Mouse (Mus musculus) neural tube, embryonic 11.5 days (tissue): ENCODE measurements around the gene Gm9803. TPM values are rescaled to one million over a fixed set of nuclear protein-coding genes. Genes with fewer than 3 reads are reported as not detected.

Experiments
- ATAC-seq: fragments of 200-750 bp; cut with Nextera tagmentation; 2 replicates; pipeline ENCODE4 v1.8.0; 2017; ENCODE audit warnings: moderate number of reproducible peaks, mild to moderate bottlenecking, moderate TSS enrichment, moderate library complexity; ENCODE audit not compliant: insufficient read depth, low FRiP score, low TSS enrichment
- DNase-seq: peaks from one replicate; pipeline ENCODE4 v3.0.0-alpha.2; 2015; ENCODE audit warnings: low spot score
- H3K27ac ChIP-seq: fragments of 300-500 bp; sonication (generic); 2 replicates; pipeline ENCODE4 v1.5.1; 2014; ENCODE audit warnings: low read depth, mild to moderate bottlenecking, low read length
- H3K27me3 ChIP-seq: fragments of 300-500 bp; sonication (generic); 2 replicates; pipeline ENCODE4 v1.6.1; 2014; ENCODE audit warnings: mild to moderate bottlenecking, low read length, mixed read lengths; ENCODE audit not compliant: control insufficient read depth, insufficient read depth
- H3K36me3 ChIP-seq: fragments of 300-500 bp; sonication (generic); 2 replicates; pipeline ENCODE4 v1.6.1; 2014; ENCODE audit warnings: mild to moderate bottlenecking, low read length, moderate library complexity, mixed read lengths; ENCODE audit not compliant: control insufficient read depth, insufficient read depth
- H3K4me1 ChIP-seq: fragments of 300-500 bp; sonication (generic); 2 replicates; pipeline ENCODE4 v1.6.1; 2014; ENCODE audit warnings: low read length, mixed read lengths; ENCODE audit not compliant: control insufficient read depth, insufficient read depth
- H3K4me2 ChIP-seq: fragments of 300-500 bp; sonication (generic); 2 replicates; pipeline ENCODE4 v1.6.1; 2014; ENCODE audit warnings: low read depth, mild to moderate bottlenecking, moderate library complexity
- H3K4me3 ChIP-seq: fragments of 300-500 bp; sonication (generic); 2 replicates; pipeline ENCODE4 v1.5.1; 2014; ENCODE audit warnings: low read depth, low read length
- H3K9ac ChIP-seq: fragments of 300-500 bp; sonication (generic); 2 replicates; pipeline ENCODE4 v1.6.1; 2014; ENCODE audit warnings: mild to moderate bottlenecking, low read length
- H3K9me3 ChIP-seq: fragments of 300-500 bp; sonication (generic); 2 replicates; pipeline ENCODE4 v1.6.1; 2016; ENCODE audit warnings: low read length; ENCODE audit not compliant: control insufficient read depth
- WGBS: fragments of 180-500 bp; shearing (Covaris S2); extraction: QIAGEN DNeasy Blood & Tissue Kit; methylation state at CpG from one replicate; pipeline ENCODE4 v1.1.7; 2014; 5-methylcytosine and 5-hydroxymethylcytosine counted together
- polyA plus RNA-seq: library from polyadenylated mRNA; unstranded; fragments of >200 nt; fragmentation: Nextera tagmentation; extraction: Ambion mirVana; gene quantifications from 2 replicates; pipeline ENCODE4 v1.2.1, GENCODE M21; 2014

Gm9803 gene
- polyA plus RNA-seq, 1 experiment from 2014 or later: 12.9 TPM

DNA sequence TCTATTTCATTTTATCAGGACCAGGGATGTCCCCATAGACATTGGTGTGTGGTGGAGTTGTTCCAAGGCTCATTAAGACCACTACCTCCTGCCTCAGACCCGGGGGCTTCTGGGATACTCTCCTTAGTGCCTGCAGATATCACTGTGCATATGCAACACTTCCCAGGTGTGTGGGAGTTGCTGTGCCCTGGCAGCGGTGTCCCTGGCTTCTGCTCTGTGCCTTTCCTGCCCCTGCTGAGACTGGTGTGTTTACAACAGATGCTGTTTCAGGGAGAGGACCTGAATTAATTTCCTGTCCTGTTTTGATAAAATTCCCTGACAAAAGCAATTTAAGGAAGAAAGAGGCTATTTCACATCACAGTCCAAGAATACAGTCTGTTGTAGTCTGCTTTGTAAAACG, 27.0 kb downstream of the Gm9803 start:
- Histone ChIP-seq H3K4me1 (no peaks in the 10 kb centered on the region), H3K27me3 (no peaks in the 10 kb centered on the region), H3K4me3 (no peak overlapping the region), H3K9ac (no peak overlapping the region), H3K9me3 (no peaks in the 10 kb centered on the region), H3K36me3 (no peaks in the 10 kb centered on the region), H3K4me2 (no peak overlapping the region), H3K27ac (no peak overlapping the region)
- WGBS: 28% methylated on average over 3 of the region's 3 CpGs
- no peak for DNase-seq
- ATAC-seq: no peak

DNA sequence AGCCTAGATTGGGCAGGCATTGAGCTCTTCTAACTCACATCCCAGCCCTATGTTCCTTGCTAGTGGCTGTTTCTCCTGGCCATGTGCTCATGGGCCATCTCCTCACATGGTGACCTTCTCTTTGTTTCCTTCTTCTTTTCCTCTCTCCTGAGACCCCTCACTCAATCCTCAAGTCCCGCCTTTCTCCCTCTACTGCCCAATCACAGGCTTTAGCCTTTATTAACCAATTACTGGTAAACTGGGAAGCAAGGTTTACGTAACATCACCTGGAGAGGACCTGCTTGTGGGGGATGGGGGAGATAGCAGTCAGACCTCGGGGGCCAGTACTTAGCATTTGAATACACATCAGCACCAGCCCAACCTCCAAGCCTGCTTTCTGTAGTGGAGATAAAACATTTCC, 27.5 kb downstream of the Gm9803 start:
- Histone ChIP-seq H3K9ac (no peak overlapping the region), H3K4me1 (no peaks in the 10 kb centered on the region), H3K9me3 (no peaks in the 10 kb centered on the region), H3K36me3 (no peaks in the 10 kb centered on the region), H3K27ac (no peak overlapping the region), H3K4me3 (no peak overlapping the region), H3K4me2 (no peak overlapping the region), H3K27me3 (no peaks in the 10 kb centered on the region)
- WGBS: 29% methylated on average over 3 of the region's 3 CpGs
- ATAC-seq: no peak
- DNase-seq: no peak

DNA sequence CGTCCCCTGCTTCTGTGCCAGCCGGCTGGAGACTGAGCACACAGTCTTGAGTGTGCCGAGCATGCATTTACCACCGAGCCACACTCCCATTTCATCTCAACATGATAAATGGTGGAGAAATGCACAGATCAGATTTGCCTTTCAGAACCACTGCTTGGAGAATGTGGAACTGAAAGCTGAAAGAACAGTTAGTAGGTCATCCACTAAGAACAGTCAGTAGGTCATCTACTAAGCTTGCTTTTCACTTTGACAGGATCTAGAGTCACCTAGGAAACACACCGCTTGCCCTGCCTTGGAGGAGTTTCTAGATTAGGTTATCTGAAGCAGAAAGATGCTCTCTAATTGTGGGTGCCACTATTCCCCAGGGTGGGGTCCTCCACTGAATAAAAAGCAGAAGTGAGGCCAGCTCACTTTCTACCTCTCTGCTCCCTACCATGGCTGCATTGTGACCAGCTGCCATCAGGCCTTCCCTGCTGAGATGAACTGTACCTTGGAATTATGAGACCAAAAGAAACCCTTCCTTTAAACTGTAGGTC, 33.8 kb downstream of the Gm9803 start:
- Histone ChIP-seq H3K9me3 (no peaks in the 10 kb centered on the region), H3K4me2 (no peak overlapping the region), H3K27me3 (no peaks in the 10 kb centered on the region), H3K9ac (no peak overlapping the region), H3K4me1 (no peaks in the 10 kb centered on the region), H3K36me3 (no peaks in the 10 kb centered on the region), H3K27ac (no peak overlapping the region), H3K4me3 (no peak overlapping the region)
- no peak for ATAC-seq
- WGBS: 94% methylated on average over 5 of the region's 5 CpGs
- DNase-seq: no peak

DNA sequence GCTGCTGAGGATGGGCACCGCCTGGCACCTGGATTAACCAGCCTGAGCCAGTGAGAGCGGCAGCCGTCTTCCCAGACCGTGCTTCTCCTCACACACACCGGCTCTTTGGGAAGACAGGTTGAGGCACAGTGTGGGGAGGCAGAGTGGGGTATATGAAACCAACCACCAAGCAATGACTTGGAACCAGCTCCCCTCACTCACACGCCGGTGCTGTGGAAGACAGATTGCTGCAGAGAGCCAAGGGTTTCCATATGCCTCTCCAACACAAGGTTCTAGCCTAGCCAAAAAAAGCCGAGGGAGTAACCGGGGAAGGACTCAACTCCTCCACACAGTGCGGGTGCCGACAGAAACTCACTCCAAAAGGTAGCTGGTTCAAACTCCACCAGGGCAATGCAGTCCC, 35.4 kb downstream of the Gm9803 start:
- H3K4me2 ChIP-seq: no peak overlapping the region
- H3K27me3 ChIP-seq: no peaks in the 10 kb centered on the region
- no peaks in the 10 kb centered on the region for H3K4me1 ChIP-seq
- H3K36me3 ChIP-seq: no peaks in the 10 kb centered on the region
- no peaks in the 10 kb centered on the region for H3K9me3 ChIP-seq
- no peak overlapping the region for H3K4me3 ChIP-seq
- no peak for DNase-seq
- H3K27ac ChIP-seq: no peak overlapping the region
- WGBS: 74% methylated on average over 11 of the region's 11 CpGs
- H3K9ac ChIP-seq: no peak overlapping the region
- ATAC-seq: no peak

DNA sequence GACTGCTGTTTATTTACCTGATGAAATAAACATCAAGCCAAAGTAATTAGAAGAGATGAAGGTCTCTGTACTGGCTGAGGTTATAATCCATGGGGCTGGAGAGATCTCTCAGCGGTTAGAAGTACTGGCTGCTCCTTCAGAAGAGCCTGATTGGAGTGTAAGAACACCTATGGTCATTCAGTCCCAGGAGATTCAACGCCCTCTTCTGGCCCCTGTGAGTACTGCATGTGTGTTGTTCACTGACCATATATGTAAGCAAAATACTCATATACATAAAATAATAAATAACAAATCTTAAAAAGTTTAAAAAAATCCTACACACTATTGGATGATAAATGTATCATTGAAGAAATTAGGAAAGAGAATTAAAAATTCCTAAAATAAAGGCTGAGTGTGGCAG, 36.9 kb downstream of the Gm9803 start:
- no peaks in the 10 kb centered on the region for H3K9me3 ChIP-seq
- WGBS: 39% methylated on average over 2 of the region's 2 CpGs
- H3K27ac ChIP-seq: no peak overlapping the region
- H3K4me1 ChIP-seq: no peaks in the 10 kb centered on the region
- ATAC-seq (no peak), DNase-seq (no peak)
- H3K4me3 ChIP-seq: no peak overlapping the region
- H3K9ac ChIP-seq: no peak overlapping the region
- H3K4me2 ChIP-seq: no peak overlapping the region
- no peaks in the 10 kb centered on the region for H3K36me3 ChIP-seq
- no peaks in the 10 kb centered on the region for H3K27me3 ChIP-seq

DNA sequence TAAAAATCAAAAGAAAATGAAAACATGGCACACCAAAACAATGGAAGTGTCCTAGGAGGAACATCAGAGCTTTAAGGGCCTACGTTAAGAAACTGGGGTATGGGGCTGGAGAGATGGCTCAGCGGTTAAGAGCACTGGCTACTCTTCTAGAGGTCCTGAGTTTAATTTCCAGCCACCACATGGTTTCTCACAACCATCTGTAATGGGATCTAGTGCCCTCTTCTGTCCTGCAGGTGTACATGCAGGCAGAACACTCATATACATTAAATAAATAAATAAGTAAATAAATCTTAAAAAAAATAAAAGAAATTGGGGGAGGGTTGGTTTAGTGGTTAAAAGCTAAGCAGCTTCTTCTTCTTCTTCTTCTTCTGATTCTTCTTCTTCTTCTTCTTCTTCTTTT, 37.4 kb downstream of the Gm9803 start:
- Histone ChIP-seq H3K4me1 (no peaks in the 10 kb centered on the region), H3K9me3 (no peaks in the 10 kb centered on the region), H3K27ac (no peak overlapping the region), H3K4me3 (no peak overlapping the region), H3K36me3 (no peaks in the 10 kb centered on the region), H3K4me2 (no peak overlapping the region), H3K27me3 (no peaks in the 10 kb centered on the region), H3K9ac (no peak overlapping the region)
- ATAC-seq: no peak
- no peak for DNase-seq
- WGBS: 88% methylated on average over 2 of the region's 2 CpGs

Other genes with a start within 250 kb of the Gm9803 start
- gene Bend3, start 45.3 kb upstream of the Gm9803 start, polyA plus RNA-seq: 8.0 and 8.3 TPM in 2 replicates
- gene 1700021F05Rik, start 16.9 kb downstream of the Gm9803 start, polyA plus RNA-seq: 59.8 and 63.0 TPM in 2 replicates
- gene Cd24a, start 54.2 kb downstream of the Gm9803 start, polyA plus RNA-seq: 698 and 708 TPM in 2 replicates